Mouse (Mus musculus) liver, embryonic 14.5 days (tissue): ENCODE results near the gene Prr18. TPM values are rescaled to one million over a fixed set of nuclear protein-coding genes. Genes with fewer than 3 reads are reported as not detected.
A peak's percentile ranks its signal among the peaks of the same experiment; 100 is the strongest.

Experiments used
- ATAC-seq: fragments of 200-750 bp; cut with Nextera tagmentation; 2 replicates; pipeline ENCODE4 v1.8.0; 2017; ENCODE audit warnings: moderate number of reproducible peaks, mild to moderate bottlenecking, moderate library complexity; ENCODE audit not compliant: insufficient read depth
- DNase-seq, 3 experiments: peaks; one replicate each; pipeline ENCODE4 v3.0.0-alpha.2; 2012 to 2013; ENCODE audit warnings: low read depth in 3 of 3, low spot score in 3 of 3
- H3K27ac ChIP-seq: fragments of 300-500 bp; sonication (generic); 2 replicates; pipeline ENCODE4 v1.5.1; 2014; ENCODE audit warnings: moderate library complexity, mild to moderate bottlenecking, control low read depth, inconsistent platforms
- H3K27me3 ChIP-seq: fragments of 300-500 bp; sonication (generic); 2 replicates; pipeline ENCODE4 v1.6.1; 2014; ENCODE audit warnings: mild to moderate bottlenecking, low read length, moderate library complexity; ENCODE audit not compliant: control insufficient read depth, insufficient read depth
- H3K36me3 ChIP-seq: fragments of 300-500 bp; sonication (generic); replicated peaks from 2 replicates; pipeline ENCODE4 v1.6.1; 2014; ENCODE audit warnings: low read depth; ENCODE audit not compliant: control insufficient read depth, insufficient read depth
- H3K4me1 ChIP-seq, 2 experiments: fragments of 200-500 bp in 1 of 2; fragments of 300-500 bp in 1 of 2; sonication (generic) in 1 of 2; replicated peaks; 2 replicates each; pipeline ENCODE4 v1.6.1; 2012 to 2014; ENCODE audit warnings: antibody characterized with exemption in 1 of 2, inconsistent platforms in 1 of 2, low read length in 1 of 2; ENCODE audit not compliant: control insufficient read depth in 2 of 2, insufficient read depth in 2 of 2
- H3K4me2 ChIP-seq: fragments of 300-500 bp; sonication (generic); 2 replicates; pipeline ENCODE4 v1.6.1; 2014; ENCODE audit warnings: low read depth, mild to moderate bottlenecking, control low read depth, moderate library complexity
- H3K4me3 ChIP-seq, 2 experiments: fragments of 200-500 bp in 1 of 2; fragments of 300-500 bp in 1 of 2; sonication (generic) in 1 of 2; 2 replicates each; pipeline ENCODE4 v1.5.1; 2012 to 2014; ENCODE audit warnings: low read depth in 2 of 2, low read length in 2 of 2, mild to moderate bottlenecking in 2 of 2, control low read depth in 1 of 2, inconsistent platforms in 1 of 2, moderate library complexity in 1 of 2; ENCODE audit not compliant: insufficient read depth in 1 of 2
- H3K9ac ChIP-seq: fragments of 300-500 bp; sonication (generic); replicated peaks from 2 replicates; pipeline ENCODE4 v1.6.1; 2014; ENCODE audit warnings: mild to moderate bottlenecking, control low read depth, moderate library complexity
- H3K9me3 ChIP-seq: fragments of 300-500 bp; sonication (generic); 2 replicates; pipeline ENCODE4 v1.6.1; 2016; ENCODE audit warnings: low read length, mixed read lengths; ENCODE audit not compliant: control insufficient read depth
- CTCF ChIP-seq: IDR thresholded peaks from 2 replicates; pipeline ENCODE4 v1.5.1; 2016; ENCODE audit warnings: antibody characterized with exemption, low read depth, control low read depth
- EP300 ChIP-seq: IDR thresholded peaks from 2 replicates; pipeline ENCODE4 v1.6.1; 2016; ENCODE audit warnings: antibody characterized with exemption, low read depth
- WGBS: fragments of 180-500 bp; shearing (Covaris S2); extraction: QIAGEN DNeasy Blood & Tissue Kit; methylation state at CpG from one replicate; pipeline ENCODE4 v1.1.7; 2014; ENCODE audit not compliant: insufficient replicate concordance; 5-methylcytosine and 5-hydroxymethylcytosine counted together
- polyA plus RNA-seq, 2 experiments: library from polyadenylated mRNA; depleted of rRNA in 1 of 2; stranded (reverse) in 1 of 2; unstranded in 1 of 2; fragments of >200 nt; fragmentation: Nextera tagmentation in 1 of 2; extraction: Ambion mirVana in 1 of 2; gene quantifications; 2 replicates each; pipeline versions ENCODE4 v1.2.1 to v1.2.3; 2012 to 2014

The Prr18 gene
- polyA plus RNA-seq, 2 experiments: 0.03 TPM; not detected in 1

DNA sequence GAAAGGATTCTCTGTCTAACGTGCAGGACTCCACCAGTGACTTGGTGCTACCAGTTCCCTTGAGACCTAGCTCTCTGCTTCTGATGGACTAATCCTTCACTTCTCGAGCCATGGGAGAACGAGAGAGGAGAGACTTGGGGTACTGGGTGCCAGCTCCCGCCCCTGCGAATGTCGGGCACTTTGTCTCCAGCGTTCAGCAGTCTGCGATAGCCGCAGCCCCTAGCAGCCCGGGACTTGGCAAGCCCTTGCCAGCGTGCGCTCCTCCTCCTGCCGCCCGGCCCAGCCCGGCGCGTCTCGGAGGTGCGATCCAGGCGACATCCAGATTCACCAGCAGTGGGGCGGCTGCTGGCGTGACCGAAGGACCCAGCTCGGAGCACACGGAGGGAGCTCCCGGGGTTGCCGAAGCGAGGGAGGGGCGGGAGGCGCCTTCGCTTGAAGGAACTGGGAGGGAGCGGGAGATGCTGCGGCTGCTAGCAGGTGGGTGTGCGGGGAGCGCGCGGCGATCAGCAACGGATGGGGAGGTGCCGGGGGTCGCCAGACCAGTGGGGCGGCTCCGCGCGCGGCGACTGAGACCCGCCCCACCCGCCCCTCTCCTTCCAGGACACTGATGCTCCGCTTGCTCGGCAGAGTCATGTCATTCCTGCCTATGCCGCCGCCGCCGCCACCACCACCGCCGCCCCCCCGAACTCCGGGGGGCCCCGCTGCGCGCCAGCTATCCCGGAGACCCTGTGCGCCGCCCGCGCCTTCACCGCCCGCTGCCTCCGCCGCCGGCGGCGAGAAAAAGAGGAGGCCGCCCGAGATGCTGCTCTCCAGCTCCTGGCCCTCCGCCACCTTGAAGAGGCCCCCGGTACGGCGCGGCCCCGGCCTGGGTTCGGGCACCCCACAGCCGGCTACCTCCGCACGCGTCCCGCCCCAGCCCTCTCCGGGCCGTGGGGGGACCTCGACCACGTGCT is 3.4 kb downstream of the Prr18 start:
- peaks cover 35% of the 10 kb centered on the region for H3K27me3 ChIP-seq
- no peaks in the 10 kb centered on the region for H3K4me1 ChIP-seq
- ATAC-seq: no peak
- no peaks in the 10 kb centered on the region for H3K9me3 ChIP-seq
- DNase-seq: no peak
- no peak overlapping the region for H3K27ac ChIP-seq
- TF ChIP-seq CTCF (no peak), EP300 (no peak)
- WGBS: 1% methylated on average over 75 of the region's 92 CpGs
- peak overlapping the region in 1 of 2 experiments; percentile 25; a peak in 2 of 4 replicates for H3K4me3 ChIP-seq
- no peak overlapping the region for H3K9ac ChIP-seq
- peak overlapping the region; percentile 54 for H3K4me2 ChIP-seq
- H3K36me3 ChIP-seq: no peaks in the 10 kb centered on the region

DNA sequence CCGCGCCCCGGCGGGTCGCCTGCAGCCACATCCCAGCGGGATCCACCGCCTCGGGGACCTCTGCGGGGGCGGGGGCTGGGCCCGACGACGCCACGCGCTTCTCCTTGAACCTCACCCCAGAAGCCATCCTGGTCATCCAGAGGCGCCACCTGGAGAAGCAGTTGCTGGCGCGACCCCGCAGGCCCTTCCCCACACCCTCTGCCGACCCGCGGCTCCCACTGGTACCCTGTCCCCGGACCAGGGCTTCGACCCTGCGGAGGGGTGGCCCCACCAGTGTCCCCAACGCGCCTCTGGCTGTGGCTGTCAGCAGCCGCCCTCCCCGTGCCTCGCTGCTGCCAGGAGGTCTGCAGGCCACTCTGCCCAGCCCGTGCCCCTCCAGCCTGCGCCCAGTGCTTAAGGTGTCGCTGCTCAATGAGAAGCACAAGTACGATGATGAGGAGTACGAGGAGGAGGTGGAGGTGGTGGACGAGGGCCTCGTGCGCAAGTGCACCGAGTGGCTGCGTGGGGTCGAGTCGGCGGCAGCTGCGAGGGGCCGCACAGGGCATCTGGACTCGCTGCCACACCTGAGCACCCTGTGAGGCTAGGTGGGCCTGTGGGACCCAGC is 4.2 kb downstream of the Prr18 start:
- Histone ChIP-seq H3K36me3 (no peaks in the 10 kb centered on the region), H3K9ac (no peak overlapping the region), H3K4me1 (no peaks in the 10 kb centered on the region), H3K4me3 (no peak overlapping the region; a peak in 1 of 4 replicates), H3K27ac (no peak overlapping the region), H3K9me3 (no peaks in the 10 kb centered on the region), H3K27me3 (peaks cover 35% of the 10 kb centered on the region), H3K4me2 (peak overlapping the region; percentile 54)
- TF ChIP-seq EP300: no peak
- no peak for TF ChIP-seq CTCF
- DNase-seq (no peak), ATAC-seq (no peak)
- WGBS: 15% methylated on average over 46 of the region's 46 CpGs

DNA sequence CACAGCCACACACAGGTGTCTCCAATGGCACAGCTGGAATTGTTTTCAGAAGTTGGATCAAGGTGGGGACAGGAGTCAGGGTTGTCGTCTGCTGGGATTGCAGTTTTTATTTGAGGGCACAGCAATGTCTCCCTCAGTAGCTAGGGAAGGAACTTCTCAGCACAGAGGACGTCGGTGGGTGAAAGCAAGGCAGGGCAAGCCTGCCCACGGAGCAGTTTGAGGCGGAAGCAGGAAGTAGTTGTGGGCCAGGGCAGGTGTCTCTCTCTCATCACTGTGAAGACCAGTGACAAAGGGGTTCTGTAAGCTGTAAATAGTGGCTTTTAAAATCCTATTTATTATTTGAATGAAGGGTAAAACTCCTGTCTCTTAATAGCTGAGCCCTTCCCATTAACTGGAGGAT is 5.4 kb downstream of the Prr18 start:
- Histone ChIP-seq H3K9me3 (no peaks in the 10 kb centered on the region), H3K27me3 (peaks cover 35% of the 10 kb centered on the region), H3K4me2 (no peak overlapping the region), H3K36me3 (no peaks in the 10 kb centered on the region), H3K4me1 (no peaks in the 10 kb centered on the region), H3K27ac (no peak overlapping the region), H3K9ac (no peak overlapping the region), H3K4me3 (no peak overlapping the region)
- TF ChIP-seq CTCF (no peak), EP300 (no peak)
- ATAC-seq (no peak), DNase-seq (no peak)
- WGBS: 15% methylated on average over 5 of the region's 5 CpGs

DNA sequence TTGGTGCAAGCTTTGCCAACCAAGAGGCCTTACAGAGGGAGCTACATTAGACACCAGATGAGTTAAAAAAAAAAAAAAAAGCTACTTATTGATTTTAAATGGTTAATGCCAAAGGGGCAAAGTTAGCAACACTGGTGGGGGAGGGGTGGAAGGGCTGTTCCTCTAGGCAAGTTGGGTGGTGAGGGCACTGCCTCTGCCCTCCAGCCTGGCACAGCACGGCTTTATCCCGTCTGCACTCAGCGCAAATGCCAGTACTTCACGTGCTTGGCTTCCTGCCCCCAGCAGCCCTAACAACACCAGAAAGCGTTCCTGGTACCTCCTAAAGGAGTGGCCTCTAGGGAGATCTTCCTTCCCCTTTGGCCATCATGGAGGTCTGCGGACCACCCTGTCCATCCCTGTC is 6.2 kb downstream of the Prr18 start:
- Histone ChIP-seq H3K4me1 (no peaks in the 10 kb centered on the region), H3K9ac (no peak overlapping the region), H3K4me2 (no peak overlapping the region), H3K27me3 (peaks cover 35% of the 10 kb centered on the region), H3K4me3 (no peak overlapping the region), H3K36me3 (no peaks in the 10 kb centered on the region), H3K9me3 (no peaks in the 10 kb centered on the region), H3K27ac (no peak overlapping the region)
- WGBS: 75% methylated on average over 6 of the region's 6 CpGs
- ATAC-seq: no peak
- no peak for DNase-seq
- TF ChIP-seq EP300 (no peak), CTCF (no peak)

DNA sequence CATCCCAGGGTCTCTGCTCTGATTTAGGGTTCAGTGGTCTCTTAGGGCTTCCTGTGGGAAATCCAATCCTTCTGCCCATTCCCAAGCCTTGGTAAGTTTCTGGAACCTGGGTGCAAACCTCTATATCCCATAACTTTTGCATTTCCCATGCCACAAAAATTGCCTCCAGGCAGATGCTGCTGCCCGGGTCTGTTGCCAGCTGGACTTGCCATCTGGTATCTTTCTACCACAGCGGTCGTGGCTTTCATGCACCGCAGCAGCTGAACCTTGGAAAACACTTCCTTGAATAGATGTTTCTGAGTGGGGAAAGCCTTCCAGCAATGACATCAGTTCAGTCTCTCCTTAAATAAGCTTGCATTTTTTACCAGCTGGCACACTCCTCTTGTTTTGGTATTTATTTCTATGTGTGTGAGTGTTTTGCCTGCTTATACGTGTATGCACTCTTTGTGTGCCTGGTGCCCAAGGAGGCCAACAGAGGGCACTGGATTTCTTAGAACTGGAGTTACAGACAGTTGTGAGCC is 10.6 kb downstream of the Prr18 start:
- Histone ChIP-seq H3K9ac (no peak overlapping the region), H3K4me3 (no peak overlapping the region), H3K27ac (no peak overlapping the region), H3K27me3 (no peaks in the 10 kb centered on the region), H3K9me3 (no peaks in the 10 kb centered on the region), H3K36me3 (no peaks in the 10 kb centered on the region), H3K4me2 (no peak overlapping the region), H3K4me1 (no peaks in the 10 kb centered on the region)
- no peak for TF ChIP-seq EP300
- no peak for TF ChIP-seq CTCF
- DNase-seq: no peak
- WGBS: 68% methylated on average over 5 of the region's 5 CpGs
- ATAC-seq: no peak
